Mouse (Mus musculus) megakaryocyte, embryonic 14.5 days (primary cell): ENCODE measurements at regions not wholly inside any gene's neighbourhood (a gene's known extent, or its start where the extent isn't known, plus 50 kb on each side); places are given as distances from the start of the nearest gene placed in this dataset.
"Not testable (repeated sequence)": the region's sequence is repeated elsewhere in the genome, so short reads cannot be mapped to it uniquely, and the experiment has no call there.

ENCODE experiments used
- H3K27me3 ChIP-seq: replicated peaks from 2 replicates; pipeline ENCODE3; 2012; ENCODE audit warnings: inconsistent platforms
- H3K36me3 ChIP-seq: replicated peaks from 2 replicates; pipeline ENCODE3; 2012; ENCODE audit warnings: low read length, inconsistent platforms, mixed read lengths
- H3K4me1 ChIP-seq: 2 replicates; pipeline ENCODE4 v1.6.1; 2012; ENCODE audit warnings: inconsistent platforms
- H3K4me3 ChIP-seq: replicated peaks from 2 replicates; pipeline ENCODE3; 2012; ENCODE audit warnings: moderate library complexity, mild to moderate bottlenecking, inconsistent platforms
- H3K9me3 ChIP-seq: 2 replicates; pipeline ENCODE4 v1.6.1; 2012; ENCODE audit warnings: inconsistent platforms
- FLI1 ChIP-seq: IDR thresholded peaks from 2 replicates; pipeline ENCODE4 v1.6.1; 2012; ENCODE audit warnings: low read length, inconsistent platforms, mixed read lengths
- GATA1 ChIP-seq: IDR thresholded peaks from 3 replicates; pipeline ENCODE4 v1.6.1; 2012; ENCODE audit warnings: mixed read lengths, low read length, inconsistent platforms, borderline replicate concordance

- H3K4me3 ChIP-seq: no peak overlapping the region
- H3K27me3 ChIP-seq: no peaks in the 10 kb centered on the region
- H3K9me3 ChIP-seq: no peaks in the 10 kb centered on the region; the same call in 1 of the 2 replicates
- H3K4me1 ChIP-seq: no peaks in the 10 kb centered on the region
- TF ChIP-seq FLI1: no peak
- TF ChIP-seq GATA1: no peak
- no peaks in the 10 kb centered on the region for H3K36me3 ChIP-seq
Measured at GRCm38 (mm10) chr3:82261976-82262375, 95.9 kb upstream of the Map9 start.

- Histone ChIP-seq H3K4me1 (no peaks in the 10 kb centered on the region), H3K4me3 (no peak overlapping the region), H3K36me3 (no peaks in the 10 kb centered on the region), H3K9me3 (no peaks in the 10 kb centered on the region; the same call in 1 of the 2 replicates), H3K27me3 (no peaks in the 10 kb centered on the region)
- TF ChIP-seq FLI1 (no peak), GATA1 (no peak)
Measured at GRCm38 (mm10) chr3:82259986-82260652, 97.7 kb upstream of the Map9 start.

- Histone ChIP-seq H3K9me3 (no peaks in the 10 kb centered on the region), H3K4me1 (no peaks in the 10 kb centered on the region), H3K36me3 (no peaks in the 10 kb centered on the region), H3K4me3 (no peak overlapping the region), H3K27me3 (peaks cover 2% of the 10 kb centered on the region)
- TF ChIP-seq GATA1 (no peak), FLI1 (no peak)
Measured at GRCm38 (mm10) chr3:82250796-82251261, 105.2 kb upstream of the Gucy1a1 start.

GRCm38 (mm10) chr3:82249968-82250795 lies 104.6 kb upstream of the Gucy1a1 start:
- TF ChIP-seq FLI1 (no peak), GATA1 (no peak)
- Histone ChIP-seq H3K9me3 (no peaks in the 10 kb centered on the region), H3K4me1 (no peaks in the 10 kb centered on the region), H3K4me3 (no peak overlapping the region), H3K36me3 (no peaks in the 10 kb centered on the region), H3K27me3 (peaks cover 2% of the 10 kb centered on the region)

GRCm38 (mm10) chr3:82236377-82237057 lies 90.9 kb upstream of the Gucy1a1 start:
- no peak overlapping the region for H3K4me3 ChIP-seq
- H3K27me3 ChIP-seq: peaks cover 3% of the 10 kb centered on the region
- H3K4me1 ChIP-seq: no peaks in the 10 kb centered on the region
- no peaks in the 10 kb centered on the region for H3K9me3 ChIP-seq
- TF ChIP-seq GATA1: no peak
- no peak for TF ChIP-seq FLI1
- H3K36me3 ChIP-seq: no peaks in the 10 kb centered on the region

GRCm38 (mm10) chr3:82234306-82234705 lies 88.7 kb upstream of the Gucy1a1 start:
- Histone ChIP-seq H3K36me3 (no peaks in the 10 kb centered on the region), H3K9me3 (no peaks in the 10 kb centered on the region), H3K27me3 (peaks cover 3% of the 10 kb centered on the region), H3K4me1 (no peaks in the 10 kb centered on the region), H3K4me3 (no peak overlapping the region)
- no peak for TF ChIP-seq FLI1
- TF ChIP-seq GATA1: no peak

GRCm38 (mm10) chr3:82223379-82223778 lies 77.8 kb upstream of the Gucy1a1 start:
- peaks cover 6% of the 10 kb centered on the region for H3K4me1 ChIP-seq
- no peaks in the 10 kb centered on the region for H3K27me3 ChIP-seq
- H3K4me3 ChIP-seq: no peak overlapping the region
- TF ChIP-seq FLI1 (no peak), GATA1 (no peak)
- H3K36me3 ChIP-seq: no peaks in the 10 kb centered on the region
- H3K9me3 ChIP-seq: no peaks in the 10 kb centered on the region

- no peaks in the 10 kb centered on the region for H3K9me3 ChIP-seq
- no peaks in the 10 kb centered on the region for H3K27me3 ChIP-seq
- peaks cover 6% of the 10 kb centered on the region for H3K4me1 ChIP-seq
- no peak overlapping the region for H3K4me3 ChIP-seq
- TF ChIP-seq GATA1 (no peak), FLI1 (no peak)
- no peaks in the 10 kb centered on the region for H3K36me3 ChIP-seq
Measured at GRCm38 (mm10) chr3:82221924-82222323, 76.3 kb upstream of the Gucy1a1 start.

- not testable (repeated sequence) for H3K36me3 ChIP-seq, H3K9me3 ChIP-seq, H3K4me1 ChIP-seq, H3K4me3 ChIP-seq, H3K27me3 ChIP-seq
Measured at GRCm38 (mm10) chr3:82219192-82219885, 73.8 kb upstream of the Gucy1a1 start.
